Mouse (Mus musculus): ENCODE measurements at regions not wholly inside any gene's neighbourhood (a gene's known extent, or its start where the extent isn't known, plus 50 kb on each side); places are given as distances from the start of the nearest gene placed in this dataset.

- no peak overlapping the region for H3K4me2 ChIP-seq
- no peak for ATAC-seq (ENCODE audit: low FRiP score)
These were observed 85.0 kb upstream of the Klf14 start for GRCm38 (mm10) chr6:31043919-31044318.

GRCm38 (mm10) chr6:31046197-31046596 is 87.3 kb upstream of the Klf14 start:
- 50% methylated on average over 3 of the region's 3 CpGs for WGBS

More at GRCm38 (mm10) chr6:31043919-31044318, 85.0 kb upstream of the Klf14 start:
- no peak overlapping the region for H3K27ac ChIP-seq
- no peaks in the 10 kb centered on the region for H3K4me1 ChIP-seq (replicated peaks)
- H3K36me3 ChIP-seq, result no peaks in the 10 kb centered on the region
- H3K9ac ChIP-seq, result no peak overlapping the region
- no peak overlapping the region for H3K4me3 ChIP-seq
- 95% methylated on average over 3 of the region's 3 CpGs for WGBS
- no peaks in the 10 kb centered on the region for H3K9me3 ChIP-seq
- no peaks in the 10 kb centered on the region for H3K27me3 ChIP-seq

GRCm38 (mm10) chr6:31048920-31049576 is 90.2 kb upstream of the Klf14 start:
- H3K4me2 ChIP-seq, result no peak overlapping the region
- H3K9me3 ChIP-seq, result no peaks in the 10 kb centered on the region
- H3K27me3 ChIP-seq, result no peaks in the 10 kb centered on the region
- H3K9ac ChIP-seq, result no peak overlapping the region
- ATAC-seq (ENCODE audit: low FRiP score), result no peak
- no peaks in the 10 kb centered on the region for H3K4me1 ChIP-seq (replicated peaks)
- WGBS, result 70% methylated on average over 11 of the region's 11 CpGs
- no peak overlapping the region for H3K27ac ChIP-seq
- no peak overlapping the region for H3K4me3 ChIP-seq
- H3K36me3 ChIP-seq, result no peaks in the 10 kb centered on the region

More at GRCm38 (mm10) chr6:31046197-31046596, 87.3 kb upstream of the Klf14 start:
- no peak overlapping the region for H3K9ac ChIP-seq
- H3K27ac ChIP-seq, result no peak overlapping the region
- no peaks in the 10 kb centered on the region for H3K36me3 ChIP-seq
- H3K27me3 ChIP-seq, result no peaks in the 10 kb centered on the region
- no peak overlapping the region for H3K4me3 ChIP-seq
- no peaks in the 10 kb centered on the region for H3K9me3 ChIP-seq
- H3K4me1 ChIP-seq (replicated peaks), result no peaks in the 10 kb centered on the region
- no peak overlapping the region for H3K4me2 ChIP-seq
- no peak for ATAC-seq (ENCODE audit: low FRiP score)

- Histone ChIP-seq H3K4me2 (no peak overlapping the region), H3K4me1 (replicated peaks) (no peaks in the 10 kb centered on the region), H3K9me3 (no peaks in the 10 kb centered on the region), H3K36me3 (no peaks in the 10 kb centered on the region), H3K9ac (no peak overlapping the region), H3K4me3 (no peak overlapping the region), H3K27ac (no peak overlapping the region), H3K27me3 (no peaks in the 10 kb centered on the region)
- WGBS, result 70% methylated on average over 5 of the region's 5 CpGs
- ATAC-seq (ENCODE audit: low FRiP score), result no peak
These were observed 92.0 kb upstream of the Klf14 start for GRCm38 (mm10) chr6:31050831-31051230.

DNA sequence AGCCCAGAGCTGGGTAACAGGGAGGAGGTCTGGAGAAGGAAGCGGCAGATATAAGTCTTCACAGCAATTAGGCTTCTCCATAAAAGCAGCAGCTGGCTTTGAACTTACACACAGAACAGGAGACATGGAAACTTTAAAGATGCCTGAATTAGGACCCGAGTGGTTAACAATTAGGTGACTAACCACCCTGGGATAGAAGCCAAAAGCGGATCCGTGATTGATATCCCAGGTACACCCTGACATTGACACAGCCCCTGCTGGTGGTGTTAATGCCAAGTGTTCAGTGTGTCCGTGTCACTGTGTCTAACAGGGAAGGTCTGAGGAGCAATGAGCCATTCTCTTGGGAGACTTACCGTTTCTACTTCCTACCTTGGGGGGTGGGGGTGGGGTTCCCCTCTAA is 92.9 kb upstream of the Klf14 start:
- 75% methylated on average over 6 of the region's 6 CpGs for WGBS
- Histone ChIP-seq H3K27me3 (no peaks in the 10 kb centered on the region), H3K9me3 (no peaks in the 10 kb centered on the region), H3K27ac (no peak overlapping the region), H3K36me3 (no peaks in the 10 kb centered on the region), H3K9ac (no peak overlapping the region), H3K4me1 (replicated peaks) (no peaks in the 10 kb centered on the region), H3K4me2 (no peak overlapping the region), H3K4me3 (no peak overlapping the region)
- ATAC-seq (ENCODE audit: low FRiP score), result no peak

GRCm38 (mm10) chr6:31053003-31053402 is 94.1 kb upstream of the Klf14 start:
- no peak overlapping the region for H3K27ac ChIP-seq
- no peaks in the 10 kb centered on the region for H3K9me3 ChIP-seq
- WGBS, result 18% methylated on average over 8 of the region's 8 CpGs
- no peak overlapping the region for H3K4me2 ChIP-seq
- H3K36me3 ChIP-seq, result no peaks in the 10 kb centered on the region
- H3K4me1 ChIP-seq (replicated peaks), result peaks cover 5% of the 10 kb centered on the region
- H3K9ac ChIP-seq, result no peak overlapping the region
- H3K27me3 ChIP-seq, result no peaks in the 10 kb centered on the region
- H3K4me3 ChIP-seq, result no peak overlapping the region
- no peak for ATAC-seq (ENCODE audit: low FRiP score)

- Histone ChIP-seq H3K27ac (no peak overlapping the region), H3K9ac (no peak overlapping the region), H3K4me1 (replicated peaks) (peaks cover 5% of the 10 kb centered on the region), H3K9me3 (no peaks in the 10 kb centered on the region), H3K36me3 (no peaks in the 10 kb centered on the region), H3K4me3 (no peak overlapping the region), H3K27me3 (no peaks in the 10 kb centered on the region), H3K4me2 (no peak overlapping the region)
- ATAC-seq (ENCODE audit: low FRiP score), result no peak
- 63% methylated on average over 12 of the region's 12 CpGs for WGBS
These were observed 98.1 kb upstream of the Klf14 start for GRCm38 (mm10) chr6:31056786-31057566.

- H3K9me3 ChIP-seq, result no peaks in the 10 kb centered on the region
- 91% methylated on average over 1 of the region's 1 CpGs for WGBS
- H3K36me3 ChIP-seq, result no peaks in the 10 kb centered on the region
- no peak for ATAC-seq (ENCODE audit: low FRiP score)
- H3K27me3 ChIP-seq, result no peaks in the 10 kb centered on the region
- peaks cover 5% of the 10 kb centered on the region for H3K4me1 ChIP-seq (replicated peaks)
- H3K9ac ChIP-seq, result no peak overlapping the region
- H3K4me3 ChIP-seq, result no peak overlapping the region
- no peak overlapping the region for H3K4me2 ChIP-seq
- H3K27ac ChIP-seq, result no peak overlapping the region
These were observed 99.4 kb upstream of the Klf14 start for GRCm38 (mm10) chr6:31058299-31058698.

DNA sequence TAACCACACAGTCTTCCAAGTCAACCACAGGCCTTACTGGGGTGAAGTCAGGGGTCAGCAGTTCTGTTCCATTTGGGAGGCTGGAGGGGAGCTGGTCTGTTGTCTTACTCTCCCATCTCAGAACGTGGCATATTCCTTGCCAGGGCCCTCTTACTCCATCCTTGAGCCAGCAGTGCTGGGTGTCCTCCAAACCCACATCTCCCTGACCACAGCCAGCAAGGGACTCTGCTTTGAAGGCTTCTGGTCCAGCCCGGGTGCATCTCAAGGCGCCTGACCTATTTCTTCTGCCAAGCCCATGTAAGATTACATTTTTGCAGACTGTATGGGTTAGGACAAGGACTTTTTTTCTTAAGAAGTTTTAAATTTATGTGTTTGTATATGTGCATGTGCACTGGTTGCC is 100.1 kb upstream of the Klf14 start:
- WGBS, result 85% methylated on average over 3 of the region's 3 CpGs
- ATAC-seq (ENCODE audit: low FRiP score), result no peak

DNA sequence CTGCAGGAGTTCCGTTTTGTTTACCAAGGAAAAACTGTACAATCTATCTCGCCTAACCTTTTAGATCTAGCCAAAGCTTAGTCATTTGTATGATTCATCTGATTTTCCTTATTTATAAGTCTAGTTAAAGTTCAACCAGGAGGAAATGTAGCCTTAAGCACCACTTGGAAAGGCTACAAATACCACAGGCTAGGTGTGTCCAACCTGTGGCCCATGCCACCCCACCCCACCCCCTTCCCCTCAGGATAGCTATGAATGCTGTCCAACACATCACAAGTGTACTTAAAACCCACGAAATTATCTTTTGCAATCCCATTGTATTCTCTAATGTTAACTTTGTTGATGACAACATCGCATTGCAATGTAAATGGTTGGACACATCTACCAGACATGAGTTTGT is 102.9 kb upstream of the Klf14 start:
- Histone ChIP-seq H3K4me3 (no peak overlapping the region), H3K9ac (no peak overlapping the region), H3K4me1 (replicated peaks) (peaks cover 5% of the 10 kb centered on the region), H3K4me2 (no peak overlapping the region), H3K27me3 (no peaks in the 10 kb centered on the region), H3K9me3 (no peaks in the 10 kb centered on the region), H3K27ac (no peak overlapping the region), H3K36me3 (no peaks in the 10 kb centered on the region)
- no peak for ATAC-seq (ENCODE audit: low FRiP score)
- WGBS, result 92% methylated on average over 4 of the region's 4 CpGs

More for the DNA sequence above, 100.1 kb upstream of the Klf14 start:
- H3K9me3 ChIP-seq, result no peaks in the 10 kb centered on the region
- no peaks in the 10 kb centered on the region for H3K36me3 ChIP-seq
- H3K4me3 ChIP-seq, result no peak overlapping the region
- no peaks in the 10 kb centered on the region for H3K27me3 ChIP-seq
- peaks cover 5% of the 10 kb centered on the region for H3K4me1 ChIP-seq (replicated peaks)
- no peak overlapping the region for H3K27ac ChIP-seq
- no peak overlapping the region for H3K4me2 ChIP-seq
- H3K9ac ChIP-seq, result no peak overlapping the region

DNA sequence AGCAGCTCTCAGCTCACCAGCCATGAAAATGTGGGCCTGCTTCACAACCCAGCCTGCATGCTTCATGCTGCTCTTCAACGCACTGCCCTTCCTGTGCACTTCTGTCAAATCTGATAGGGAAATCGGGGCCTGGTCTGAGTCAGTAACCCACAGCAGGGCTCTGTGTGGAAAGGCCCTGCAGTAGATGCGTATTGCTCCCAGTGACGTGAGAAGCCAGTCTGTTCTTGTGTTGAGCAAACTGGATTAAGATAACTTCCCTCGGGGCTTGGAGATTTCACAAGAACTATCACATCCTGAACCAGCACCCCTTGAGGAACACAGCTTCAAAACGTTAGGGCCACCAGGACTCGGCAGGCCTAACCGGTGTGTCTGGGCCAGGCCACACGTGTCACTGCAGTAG is 106.5 kb upstream of the Klf14 start:
- Histone ChIP-seq H3K27me3 (no peaks in the 10 kb centered on the region), H3K4me2 (no peak overlapping the region), H3K36me3 (no peaks in the 10 kb centered on the region), H3K9ac (no peak overlapping the region), H3K4me3 (no peak overlapping the region), H3K4me1 (replicated peaks) (no peaks in the 10 kb centered on the region), H3K9me3 (no peaks in the 10 kb centered on the region), H3K27ac (no peak overlapping the region)
- 87% methylated on average over 9 of the region's 9 CpGs for WGBS
- no peak for ATAC-seq (ENCODE audit: low FRiP score)

- Histone ChIP-seq H3K4me2 (no peak overlapping the region), H3K4me3 (no peak overlapping the region), H3K27me3 (no peaks in the 10 kb centered on the region), H3K36me3 (no peaks in the 10 kb centered on the region), H3K27ac (no peak overlapping the region), H3K9me3 (no peaks in the 10 kb centered on the region), H3K9ac (no peak overlapping the region), H3K4me1 (replicated peaks) (no peaks in the 10 kb centered on the region)
- no peak for ATAC-seq (ENCODE audit: low FRiP score)
- 91% methylated on average over 5 of the region's 5 CpGs for WGBS
These were observed 108.0 kb upstream of the Klf14 start for GRCm38 (mm10) chr6:31066861-31067260.

GRCm38 (mm10) chr6:31067453-31067852 is 108.6 kb upstream of the Klf14 start:
- Histone ChIP-seq H3K9ac (no peak overlapping the region), H3K4me1 (replicated peaks) (no peaks in the 10 kb centered on the region), H3K27me3 (no peaks in the 10 kb centered on the region), H3K36me3 (no peaks in the 10 kb centered on the region), H3K27ac (no peak overlapping the region), H3K4me2 (no peak overlapping the region), H3K4me3 (no peak overlapping the region), H3K9me3 (no peaks in the 10 kb centered on the region)
- no peak for ATAC-seq (ENCODE audit: low FRiP score)
- 86% methylated on average over 7 of the region's 7 CpGs for WGBS

Measured in hindbrain, embryonic 13.5 days (tissue).